Mouse (Mus musculus): Measurements from ENCODE around the gene Fxn.

The Fxn gene

DNA sequence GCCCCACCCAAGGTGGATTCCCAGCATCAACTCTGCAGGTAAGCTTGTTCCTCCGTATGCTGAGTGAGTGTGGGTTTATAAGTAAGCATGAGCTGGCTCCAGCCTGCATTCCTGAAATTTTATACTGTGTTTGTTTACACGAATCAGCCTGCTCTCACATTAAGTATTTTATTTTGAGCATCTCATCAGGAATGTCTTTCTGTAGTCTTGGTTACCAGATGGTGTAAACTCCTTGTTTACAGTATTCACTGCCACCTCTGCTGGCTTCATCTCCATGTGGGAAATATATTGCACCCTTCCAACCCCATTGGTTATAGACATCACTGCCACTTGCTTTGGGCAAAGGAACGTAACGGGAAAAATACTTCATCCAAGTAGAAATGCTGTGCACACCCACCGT lies 13.1 kb upstream of the Fxn start:
- no peak for DNase-seq

- DNase-seq = peak; percentile 40
Observed at GRCm38 (mm10) chr19:24284187-24284586, 3.8 kb upstream of the Fxn start.

- no peak for DNase-seq
Observed at GRCm38 (mm10) chr19:24281288-24281980, 1.0 kb upstream of the Fxn start.

- DNase-seq = peak; percentile 89
Observed at GRCm38 (mm10) chr19:24279706-24280600, 452 bp downstream of the Fxn start.

DNA sequence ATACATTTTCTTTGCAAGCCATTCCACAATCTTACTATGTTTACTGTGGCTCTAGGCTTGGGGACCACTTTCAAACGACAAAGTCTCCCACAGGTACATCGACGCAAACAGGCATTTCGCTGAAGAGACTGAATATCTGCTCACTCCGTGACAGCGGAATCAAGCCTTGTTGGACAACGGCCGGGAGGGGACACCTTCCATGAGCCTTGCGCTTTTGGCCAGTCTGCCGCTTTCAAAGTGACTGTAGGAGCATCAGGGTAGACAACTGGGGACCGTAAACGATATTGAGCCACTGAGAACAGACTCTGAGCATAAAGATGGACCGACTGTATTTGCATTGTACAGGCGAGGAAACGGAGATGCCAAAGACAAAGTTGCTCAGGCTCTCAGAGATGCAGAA lies 1.5 kb downstream of the Fxn start:
- DNase-seq = no peak

DNA sequence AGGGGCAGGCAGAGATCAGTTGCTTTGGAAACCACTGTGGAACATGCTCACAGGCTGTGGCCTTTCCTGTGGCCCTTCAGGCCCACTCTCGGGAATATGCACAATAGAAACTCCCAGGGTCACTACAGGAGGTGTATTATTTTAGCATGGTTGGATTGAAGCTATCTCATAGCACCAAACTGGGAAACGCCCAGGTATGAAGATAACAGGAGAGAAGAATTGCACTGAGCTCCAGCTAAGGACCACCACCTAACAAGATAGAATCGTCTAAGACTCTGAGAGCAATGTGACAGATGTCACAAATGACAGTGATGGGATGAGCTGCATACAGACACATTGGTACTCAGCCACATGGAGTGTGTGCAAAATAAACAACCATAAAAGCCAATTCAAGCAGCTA lies 6.1 kb downstream of the Fxn start:
- DNase-seq = no peak

DNA sequence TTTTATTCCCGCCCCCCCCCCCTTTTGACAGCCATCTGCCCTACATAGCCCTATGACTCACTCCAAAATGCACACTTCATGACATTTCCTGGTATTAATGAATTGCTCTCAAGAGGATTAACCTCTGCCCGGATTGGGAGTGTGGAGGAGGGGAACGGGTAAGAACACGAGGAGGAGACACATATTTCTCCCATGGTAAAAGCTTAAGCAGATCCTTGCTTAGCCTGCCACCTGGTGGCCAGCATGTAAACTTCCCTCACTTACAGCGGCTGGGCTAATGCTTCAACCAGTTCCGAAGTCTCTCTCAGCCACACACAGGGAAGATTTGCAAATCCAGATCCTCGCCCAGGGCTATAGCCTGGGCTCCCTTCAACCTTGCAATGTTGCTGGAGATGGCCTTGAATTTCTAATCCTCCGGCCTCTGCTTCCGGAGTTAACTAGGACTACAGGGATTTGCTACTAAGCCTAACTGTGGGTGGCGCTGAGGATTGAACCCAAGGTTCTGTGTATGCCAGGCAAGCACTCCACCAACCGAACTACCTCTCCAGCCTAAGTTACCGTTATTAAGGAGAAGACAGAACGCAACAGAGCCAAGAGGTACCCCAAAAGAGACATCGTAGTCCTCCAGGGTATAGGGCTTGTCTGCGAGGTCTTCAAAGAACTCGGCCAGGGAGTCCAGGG lies 8.5 kb downstream of the Fxn start:
- DNase-seq = peak; percentile 83

DNA sequence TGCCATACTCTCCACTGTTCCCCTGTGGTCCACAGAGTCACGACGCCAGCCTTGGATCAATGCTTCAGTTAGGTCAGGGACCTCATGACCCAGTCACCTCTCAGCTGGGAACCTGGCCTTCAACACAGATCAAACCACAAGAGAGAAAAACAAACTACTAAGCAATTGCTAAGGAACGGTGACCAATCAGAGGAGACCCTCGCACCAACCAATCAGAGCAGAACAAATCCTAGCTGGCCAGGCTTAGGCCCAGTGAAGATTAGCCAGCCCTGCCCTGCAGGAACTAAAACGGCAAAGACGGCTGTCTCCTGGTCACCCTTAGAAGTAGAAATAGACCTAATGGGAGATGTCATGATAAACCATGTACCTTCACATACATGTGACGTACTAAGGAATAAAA lies 9.1 kb downstream of the Fxn start:
- DNase-seq = peak; percentile 57

- no peak for DNase-seq
Observed at GRCm38 (mm10) chr19:24268531-24268930, 11.9 kb downstream of the Fxn start.

- DNase-seq = peak; percentile 78
Observed at GRCm38 (mm10) chr19:24266046-24266830, 14.2 kb downstream of the Fxn start.

GRCm38 (mm10) chr19:24264991-24265390 lies 15.4 kb downstream of the Fxn start:
- peak; percentile 88 for DNase-seq

- DNase-seq = peak; percentile 59
Observed at GRCm38 (mm10) chr19:24262736-24263135, 17.7 kb downstream of the Fxn start.

DNA sequence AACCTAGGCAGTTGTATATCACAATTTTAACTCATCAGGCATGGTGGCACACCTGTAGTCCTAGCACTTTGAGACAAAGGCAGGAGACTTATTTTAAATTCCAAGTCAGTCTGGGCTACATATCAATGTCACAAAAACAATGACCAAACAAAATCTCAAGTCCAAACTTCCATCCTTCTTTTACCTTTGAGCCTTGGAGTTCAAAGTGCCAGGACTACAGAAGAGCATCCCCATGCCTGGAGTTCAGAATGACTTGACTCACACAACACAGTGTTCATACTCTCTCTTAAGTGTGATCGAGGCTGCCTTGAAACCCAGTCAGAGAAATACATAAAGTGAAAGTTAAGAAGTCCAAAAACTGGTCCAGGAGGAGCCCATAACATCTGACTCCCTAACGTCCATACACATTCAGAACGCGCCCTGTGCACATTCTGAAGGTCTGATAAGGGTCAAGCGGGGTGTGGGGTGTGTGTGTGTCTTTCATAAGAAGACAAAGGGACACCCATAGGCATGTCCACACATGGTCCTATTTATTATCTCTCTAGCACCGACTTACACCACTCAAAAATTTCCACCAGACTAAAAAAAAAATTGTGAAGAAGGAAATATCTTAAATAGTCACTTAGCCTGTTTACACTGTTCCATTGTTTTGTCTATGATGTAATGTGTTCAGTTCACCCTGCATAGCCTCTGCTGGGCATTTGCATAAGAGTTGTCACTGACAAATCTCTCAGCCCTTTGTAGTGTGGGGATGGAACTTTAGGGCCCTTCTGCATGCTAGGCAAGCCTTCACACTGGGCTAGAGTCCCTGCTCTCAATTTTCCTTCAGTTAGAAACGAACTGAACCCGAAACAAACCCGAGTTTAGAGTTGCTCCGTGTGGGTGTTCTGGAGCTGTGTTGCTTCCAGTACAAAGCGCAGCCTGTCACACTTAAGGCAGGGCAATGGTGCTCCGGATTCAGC lies 20.7 kb downstream of the Fxn start:
- peak; percentile 39 for DNase-seq

DNA sequence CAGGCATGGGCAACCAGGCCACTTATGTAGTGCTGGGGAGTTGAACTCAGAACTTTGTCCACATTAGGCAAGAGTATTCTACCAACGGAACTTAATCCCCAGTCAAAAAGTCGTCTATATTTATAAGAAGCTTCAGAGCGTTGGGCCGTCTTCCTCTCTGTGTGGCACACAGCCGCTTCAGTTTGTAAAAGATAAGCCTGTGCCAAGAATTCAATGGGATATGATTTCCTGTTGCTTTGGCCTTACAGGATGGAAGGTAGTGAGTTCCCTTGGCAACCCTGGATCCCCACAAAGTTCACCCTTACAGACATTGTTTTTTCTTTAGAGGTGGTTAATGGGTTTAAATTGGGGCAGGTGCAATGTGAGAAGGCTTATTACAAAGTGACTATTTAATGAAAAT lies 22.0 kb downstream of the Fxn start:
- DNase-seq = no peak

- DNase-seq = no peak
Observed at GRCm38 (mm10) chr19:24257962-24258361, 22.4 kb downstream of the Fxn start.

GRCm38 (mm10) chr19:24253657-24254260 lies 26.6 kb downstream of the Fxn start:
- no peak for DNase-seq

- DNase-seq = no peak
Observed at GRCm38 (mm10) chr19:24251869-24252268, 28.5 kb downstream of the Fxn start.

- DNase-seq = no peak
Observed at GRCm38 (mm10) chr19:24243340-24243739, 37.1 kb downstream of the Fxn start.

DNA sequence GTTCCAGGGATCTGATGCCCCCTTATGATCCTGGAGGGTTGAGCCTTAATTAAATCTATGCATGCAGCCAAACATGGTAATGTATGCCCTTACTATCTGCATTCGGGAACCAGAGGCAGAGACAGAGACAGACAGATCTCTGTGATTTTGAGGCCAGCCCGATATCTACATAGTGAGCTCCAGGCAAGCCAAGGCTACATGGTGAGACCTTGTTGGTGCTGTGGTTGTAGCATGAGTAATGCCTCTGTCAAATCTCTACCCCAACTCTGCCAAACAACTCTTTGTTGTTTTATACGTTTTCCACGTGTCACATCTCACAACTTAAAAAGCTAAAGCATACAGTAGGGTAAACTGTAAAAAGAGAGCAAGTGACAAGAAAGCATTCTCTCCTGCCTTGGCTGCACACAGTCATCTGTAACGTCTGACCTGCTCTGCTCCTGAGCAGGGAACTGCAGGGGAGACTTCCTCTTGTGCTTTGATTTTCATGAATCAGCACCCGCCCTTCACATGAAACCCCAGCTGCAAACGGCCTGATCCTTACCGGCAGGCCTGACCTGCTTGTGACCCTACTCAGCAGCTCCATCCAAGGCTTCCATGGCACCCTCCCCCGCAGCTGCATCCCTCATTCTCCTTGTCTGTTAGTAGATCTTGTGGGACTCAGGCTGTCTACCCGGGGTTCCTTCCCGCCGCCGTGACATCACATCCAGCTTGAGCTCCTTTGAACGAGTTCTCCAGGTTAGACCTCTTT lies 38.4 kb downstream of the Fxn start:
- DNase-seq = no peak

- DNase-seq = no peak
Observed at GRCm38 (mm10) chr19:24241271-24241670, 39.1 kb downstream of the Fxn start.

All from kidney, adult 18-20 months (tissue).